Mouse (Mus musculus): ENCODE measurements around the gene Ppm1l. TPM values are rescaled to one million over a fixed set of nuclear protein-coding genes. Genes with fewer than 3 reads are reported as not detected.

The Ppm1l gene
- polyA plus RNA-seq, 1 experiment, result 6.8 TPM

- no peak for TF ChIP-seq TCF3 (IDR thresholded peaks at IDR 0.05; ENCODE audit: insufficient read length, low read depth)
- no peak overlapping the region for H3K4me3 ChIP-seq
- H3K4me2 ChIP-seq (ENCODE audit: low read depth), result no peak overlapping the region
Measured at GRCm38 (mm10) chr3:69593426-69593825, 276.8 kb downstream of the Ppm1l start.

GRCm38 (mm10) chr3:69594071-69594470 lies 277.4 kb downstream of the Ppm1l start:
- H3K27me3 ChIP-seq (ENCODE audit: control insufficient read depth, insufficient read depth, insufficient read length), result no peaks in the 10 kb centered on the region
- no peak overlapping the region for H3K4me2 ChIP-seq (ENCODE audit: low read depth)
- H3K79me2 ChIP-seq (ENCODE audit: control insufficient read depth, insufficient read depth), result no peaks in the 10 kb centered on the region
- H3ac ChIP-seq (ENCODE audit: control insufficient read depth, insufficient read length), result no peak overlapping the region
- H3K4me3 ChIP-seq, result no peak overlapping the region
- no peaks in the 10 kb centered on the region for H3K36me3 ChIP-seq (ENCODE audit: control insufficient read depth, insufficient read depth)
- TF ChIP-seq POLR2AphosphoS2 (IDR thresholded peaks at IDR 0.05; ENCODE audit: insufficient read length, low read depth) (no peak), E2F4 (IDR thresholded peaks at IDR 0.05; ENCODE audit: insufficient read depth) (no peak), POLR2A (IDR thresholded peaks at IDR 0.05; ENCODE audit: insufficient read length, low read depth) (no peak), CEBPB (IDR thresholded peaks at IDR 0.05; ENCODE audit: insufficient read depth, poor library complexity, severe bottlenecking) (no peak)

More at GRCm38 (mm10) chr3:69593426-69593825, 276.8 kb downstream of the Ppm1l start:
- no peak overlapping the region for H3ac ChIP-seq (ENCODE audit: control insufficient read depth, insufficient read length)
- no peaks in the 10 kb centered on the region for H3K79me2 ChIP-seq (ENCODE audit: control insufficient read depth, insufficient read depth)
- no peaks in the 10 kb centered on the region for H3K27me3 ChIP-seq (ENCODE audit: control insufficient read depth, insufficient read depth, insufficient read length)
- no peaks in the 10 kb centered on the region for H3K36me3 ChIP-seq (ENCODE audit: control insufficient read depth, insufficient read depth)

GRCm38 (mm10) chr3:69596116-69596515 lies 279.5 kb downstream of the Ppm1l start:
- no peaks in the 10 kb centered on the region for H3K27me3 ChIP-seq (ENCODE audit: control insufficient read depth, insufficient read depth, insufficient read length)
- no peaks in the 10 kb centered on the region for H3K79me2 ChIP-seq (ENCODE audit: control insufficient read depth, insufficient read depth)
- H3ac ChIP-seq (ENCODE audit: control insufficient read depth, insufficient read length), result no peak overlapping the region
- H3K4me2 ChIP-seq (ENCODE audit: low read depth), result no peak overlapping the region
- no peak overlapping the region for H3K4me3 ChIP-seq
- no peaks in the 10 kb centered on the region for H3K36me3 ChIP-seq (ENCODE audit: control insufficient read depth, insufficient read depth)
- no peak for TF ChIP-seq CEBPB (IDR thresholded peaks at IDR 0.05; ENCODE audit: insufficient read depth, poor library complexity, severe bottlenecking)

- no peaks in the 10 kb centered on the region for H3K36me3 ChIP-seq (ENCODE audit: control insufficient read depth, insufficient read depth)
- H3K27me3 ChIP-seq (ENCODE audit: control insufficient read depth, insufficient read depth, insufficient read length), result no peaks in the 10 kb centered on the region
- H3ac ChIP-seq (ENCODE audit: control insufficient read depth, insufficient read length), result no peak overlapping the region
- H3K79me2 ChIP-seq (ENCODE audit: control insufficient read depth, insufficient read depth), result no peaks in the 10 kb centered on the region
- no peak for TF ChIP-seq REST (IDR thresholded peaks at IDR 0.05; ENCODE audit: insufficient read depth, insufficient read length)
- no peak for TF ChIP-seq POLR2A (IDR thresholded peaks at IDR 0.05; ENCODE audit: insufficient read length, low read depth)
- no peak for TF ChIP-seq MYOD1 (IDR thresholded peaks at IDR 0.05; ENCODE audit: control insufficient read depth in 1 of 3, insufficient read length in 2 of 3, low read depth in 2 of 3)
- no peak for TF ChIP-seq TCF12 (IDR thresholded peaks at IDR 0.05; ENCODE audit: insufficient read depth, poor library complexity, severe bottlenecking)
- no peak for TF ChIP-seq MYOG (IDR thresholded peaks at IDR 0.05; ENCODE audit: control insufficient read depth in 1 of 3, insufficient read depth in 1 of 3, insufficient read length in 2 of 3, low read depth in 2 of 3)
- no peak for TF ChIP-seq TCF3 (IDR thresholded peaks at IDR 0.05; ENCODE audit: insufficient read length, low read depth)
- TF ChIP-seq USF1 (IDR thresholded peaks at IDR 0.05; ENCODE audit: low read depth), result no peak
- no peak for TF ChIP-seq E2F4 (IDR thresholded peaks at IDR 0.05; ENCODE audit: insufficient read depth)
- no peak for TF ChIP-seq POLR2AphosphoS2 (IDR thresholded peaks at IDR 0.05; ENCODE audit: insufficient read length, low read depth)
- TF ChIP-seq MAX (IDR thresholded peaks at IDR 0.05; ENCODE audit: low read depth), result no peak
- no peak for TF ChIP-seq SRF (IDR thresholded peaks at IDR 0.05; ENCODE audit: control insufficient read depth, insufficient read length, low read depth)
- no peak for TF ChIP-seq CEBPB (IDR thresholded peaks at IDR 0.05; ENCODE audit: insufficient read depth, poor library complexity, severe bottlenecking)
- peak overlapping the region; percentile 12 for H3K4me3 ChIP-seq
- H3K4me2 ChIP-seq (ENCODE audit: low read depth), result no peak overlapping the region
Measured at GRCm38 (mm10) chr3:69597211-69597610, 280.6 kb downstream of the Ppm1l start.

- Histone ChIP-seq H3K4me2 (ENCODE audit: low read depth) (peak overlapping the region; percentile 72), H3K27me3 (ENCODE audit: control insufficient read depth, insufficient read depth, insufficient read length) (no peaks in the 10 kb centered on the region)
Measured at GRCm38 (mm10) chr3:69597816-69598215, 281.2 kb downstream of the Ppm1l start.

More at GRCm38 (mm10) chr3:69597816-69598215, 281.2 kb downstream of the Ppm1l start:
- Histone ChIP-seq H3K79me2 (ENCODE audit: control insufficient read depth, insufficient read depth) (no peaks in the 10 kb centered on the region), H3K4me3 (peak overlapping the region; percentile 12), H3ac (ENCODE audit: control insufficient read depth, insufficient read length) (no peak overlapping the region), H3K36me3 (ENCODE audit: control insufficient read depth, insufficient read depth) (no peaks in the 10 kb centered on the region)
- TF ChIP-seq CEBPB (IDR thresholded peaks at IDR 0.05; ENCODE audit: insufficient read depth, poor library complexity, severe bottlenecking) (no peak), E2F4 (IDR thresholded peaks at IDR 0.05; ENCODE audit: insufficient read depth) (no peak), TCF12 (IDR thresholded peaks at IDR 0.05; ENCODE audit: insufficient read depth, poor library complexity, severe bottlenecking) (no peak), SRF (IDR thresholded peaks at IDR 0.05; ENCODE audit: control insufficient read depth, insufficient read length, low read depth) (no peak), POLR2AphosphoS2 (IDR thresholded peaks at IDR 0.05; ENCODE audit: insufficient read length, low read depth) (no peak), REST (IDR thresholded peaks at IDR 0.05; ENCODE audit: insufficient read depth, insufficient read length) (no peak), MYOD1 (IDR thresholded peaks at IDR 0.05; ENCODE audit: control insufficient read depth in 1 of 3, insufficient read length in 2 of 3, low read depth in 2 of 3) (no peak), MAX (IDR thresholded peaks at IDR 0.05; ENCODE audit: low read depth) (no peak), TCF3 (IDR thresholded peaks at IDR 0.05; ENCODE audit: insufficient read length, low read depth) (no peak), USF1 (IDR thresholded peaks at IDR 0.05; ENCODE audit: low read depth) (no peak), POLR2A (IDR thresholded peaks at IDR 0.05; ENCODE audit: insufficient read length, low read depth) (no peak), MYOG (IDR thresholded peaks at IDR 0.05; ENCODE audit: control insufficient read depth in 1 of 3, insufficient read depth in 1 of 3, insufficient read length in 2 of 3, low read depth in 2 of 3) (no peak)

All from myocyte (in vitro differentiated cells).